Mouse (Mus musculus): Measurements from ENCODE around the gene Tmeff1. TPM values are rescaled to one million over a fixed set of nuclear protein-coding genes. Genes with fewer than 3 reads are reported as not detected.
A peak's percentile ranks its signal among the peaks of the same experiment; 100 is the strongest.

Tmeff1 gene
- total and polyA plus RNA-seq, 2 experiments from 2014 or later: 202 to 345 TPM

DNA sequence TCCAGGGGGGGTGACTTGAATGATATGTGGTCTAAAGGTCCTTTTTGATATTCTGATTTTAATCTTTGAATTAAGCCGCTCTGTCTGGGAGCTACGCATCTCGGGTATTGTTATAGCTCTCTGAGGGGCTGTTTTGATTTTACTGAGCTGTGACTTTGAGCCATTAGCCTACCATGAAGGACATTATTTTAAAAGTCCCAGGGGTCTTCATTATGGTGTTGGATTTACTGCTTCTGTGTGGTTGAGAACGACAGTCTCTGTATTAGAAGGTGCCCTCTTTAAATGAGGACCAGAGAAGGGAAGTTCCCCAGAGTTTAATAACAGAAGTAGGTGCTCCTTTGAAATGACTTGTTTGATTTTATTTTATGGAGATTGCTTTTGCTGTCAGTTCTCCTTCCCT, 69.1 kb downstream of the Tmeff1 start:
- Histone ChIP-seq H3K27ac (ENCODE audit: low read depth, low read length) (no peak overlapping the region), H3K36me3 (ENCODE audit: insufficient read depth) (peaks cover 40% of the 10 kb centered on the region), H3K9me3 (ENCODE audit: low read length) (no peaks in the 10 kb centered on the region), H3K4me2 (ENCODE audit: low read depth) (no peak overlapping the region), H3K4me1 (ENCODE audit: insufficient read depth) (no peaks in the 10 kb centered on the region), H3K27me3 (ENCODE audit: insufficient read depth, low read length) (no peaks in the 10 kb centered on the region), H3K9ac (no peak overlapping the region), H3K4me3 (ENCODE audit: low read depth, low read length) (no peak overlapping the region)
- no peak for TF ChIP-seq CTCF (IDR thresholded peaks at IDR 0.05; ENCODE audit: low read depth)
- ATAC-seq (no peak), DNase-seq (no peak)
- 81% methylated on average over 4 of the region's 4 CpGs for WGBS

DNA sequence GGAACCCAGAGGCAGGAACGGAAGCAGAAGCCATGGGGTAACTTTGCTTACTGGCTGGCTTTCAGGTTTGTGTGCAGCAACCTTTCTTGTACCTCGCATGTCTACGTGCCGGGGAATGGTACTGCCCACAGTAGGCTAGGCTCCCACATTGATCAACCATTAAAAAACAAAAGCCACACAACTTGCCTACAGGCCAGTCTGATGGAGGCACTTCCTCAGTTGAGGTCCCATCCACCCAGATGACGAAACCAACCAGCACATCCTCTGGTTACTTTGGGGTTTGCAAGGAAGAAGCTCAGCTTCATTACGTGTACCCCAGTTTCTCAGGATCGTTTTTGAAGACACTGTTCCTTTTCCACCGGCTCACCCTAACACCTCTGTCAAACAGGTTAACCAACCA, 71.6 kb downstream of the Tmeff1 start:
- Histone ChIP-seq H3K27me3 (ENCODE audit: insufficient read depth, low read length) (no peaks in the 10 kb centered on the region), H3K4me2 (ENCODE audit: low read depth) (no peak overlapping the region), H3K36me3 (ENCODE audit: insufficient read depth) (peaks cover 42% of the 10 kb centered on the region), H3K27ac (ENCODE audit: low read depth, low read length) (no peak overlapping the region), H3K9me3 (ENCODE audit: low read length) (no peaks in the 10 kb centered on the region), H3K9ac (no peak overlapping the region), H3K4me3 (ENCODE audit: low read depth, low read length) (no peak overlapping the region), H3K4me1 (ENCODE audit: insufficient read depth) (no peaks in the 10 kb centered on the region)
- no peak for TF ChIP-seq CTCF (IDR thresholded peaks at IDR 0.05; ENCODE audit: low read depth)
- ATAC-seq (no peak), DNase-seq (no peak)
- WGBS: 93% methylated on average over 8 of the region's 8 CpGs

DNA sequence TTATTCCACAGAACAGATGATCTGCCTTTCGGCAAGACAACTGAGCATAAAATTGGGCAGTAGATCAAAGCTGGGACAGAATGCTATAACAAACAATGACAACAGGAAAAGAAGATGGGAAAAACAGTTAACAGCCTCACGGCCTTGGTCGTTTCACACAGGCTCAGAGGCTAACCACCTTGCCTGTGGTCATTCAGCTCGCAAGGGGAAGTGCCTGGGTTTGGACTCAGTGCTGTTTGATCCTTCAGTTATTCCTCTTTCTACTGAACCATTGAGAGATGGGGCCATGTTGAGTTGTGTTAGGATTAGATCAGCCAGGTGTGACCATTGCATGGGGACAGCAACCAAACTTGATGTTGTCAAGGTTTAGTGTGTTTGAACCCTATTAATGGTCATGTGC, 75.2 kb downstream of the Tmeff1 start:
- no peak overlapping the region for H3K27ac ChIP-seq (ENCODE audit: low read depth, low read length)
- ATAC-seq (no peak), DNase-seq (no peak)
- no peaks in the 10 kb centered on the region for H3K4me1 ChIP-seq (ENCODE audit: insufficient read depth)
- no peaks in the 10 kb centered on the region for H3K9me3 ChIP-seq (ENCODE audit: low read length)
- no peak overlapping the region for H3K4me3 ChIP-seq (ENCODE audit: low read depth, low read length)
- no peaks in the 10 kb centered on the region for H3K27me3 ChIP-seq (ENCODE audit: insufficient read depth, low read length)
- no peak for TF ChIP-seq CTCF (IDR thresholded peaks at IDR 0.05; ENCODE audit: low read depth)
- WGBS: 76% methylated on average over 4 of the region's 4 CpGs
- H3K4me2 ChIP-seq (ENCODE audit: low read depth): no peak overlapping the region
- H3K36me3 ChIP-seq (ENCODE audit: insufficient read depth): peaks cover 46% of the 10 kb centered on the region
- H3K9ac ChIP-seq: no peak overlapping the region

DNA sequence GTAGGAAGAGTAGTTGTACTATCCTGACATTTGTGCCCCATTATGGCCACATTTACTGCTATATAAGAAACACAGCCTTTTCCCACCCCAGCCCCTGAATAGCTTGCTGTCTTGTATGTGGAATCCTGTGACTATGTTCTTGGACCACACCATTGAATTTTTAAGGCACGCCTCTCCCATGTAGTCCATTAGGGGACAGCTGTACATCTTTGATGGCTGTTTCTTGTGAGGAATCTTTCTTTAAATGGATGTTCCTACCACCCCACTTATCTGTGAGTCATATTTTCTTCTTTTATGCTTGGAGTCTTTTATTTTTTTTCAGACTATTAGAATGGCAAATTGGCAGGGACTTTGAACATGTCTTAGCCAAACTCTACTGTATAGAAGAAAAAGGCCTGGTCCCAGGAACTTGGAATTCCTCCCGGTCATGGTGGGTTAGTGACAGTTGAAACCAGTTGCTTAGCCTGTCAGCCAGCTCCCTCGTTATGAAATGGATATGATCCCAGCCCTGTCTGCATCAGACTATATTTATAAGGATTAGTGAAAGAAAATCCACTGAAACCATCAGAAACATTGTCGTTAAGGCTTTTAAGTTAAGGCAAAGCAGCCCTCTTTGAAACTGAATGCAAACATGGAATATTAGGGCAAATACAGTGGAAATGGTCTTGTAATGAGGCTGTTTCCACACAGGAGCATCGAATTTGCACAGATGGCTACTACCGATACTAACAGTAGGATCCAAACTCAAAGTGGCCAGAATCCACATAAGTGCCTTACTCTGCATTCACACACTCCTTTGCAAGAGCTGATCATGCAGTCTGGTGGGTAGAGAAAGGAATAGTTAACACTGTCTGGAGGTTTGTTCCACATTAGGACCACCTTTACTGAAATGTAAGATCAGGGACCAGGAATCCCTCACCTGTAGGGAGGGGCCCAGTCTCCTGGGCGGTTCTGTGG, 75.9 kb downstream of the Tmeff1 start:
- TF ChIP-seq CTCF (IDR thresholded peaks at IDR 0.05; ENCODE audit: low read depth): no peak
- no peaks in the 10 kb centered on the region for H3K9me3 ChIP-seq (ENCODE audit: low read length)
- no peaks in the 10 kb centered on the region for H3K27me3 ChIP-seq (ENCODE audit: insufficient read depth, low read length)
- no peak overlapping the region for H3K9ac ChIP-seq
- ATAC-seq (peak; percentile 74), DNase-seq (peak; percentile 52)
- no peak overlapping the region for H3K4me3 ChIP-seq (ENCODE audit: low read depth, low read length)
- H3K27ac ChIP-seq (ENCODE audit: low read depth, low read length): no peak overlapping the region
- peaks cover 49% of the 10 kb centered on the region for H3K36me3 ChIP-seq (ENCODE audit: insufficient read depth)
- H3K4me2 ChIP-seq (ENCODE audit: low read depth): no peak overlapping the region
- H3K4me1 ChIP-seq (ENCODE audit: insufficient read depth): no peaks in the 10 kb centered on the region
- 54% methylated on average over 7 of the region's 7 CpGs for WGBS

DNA sequence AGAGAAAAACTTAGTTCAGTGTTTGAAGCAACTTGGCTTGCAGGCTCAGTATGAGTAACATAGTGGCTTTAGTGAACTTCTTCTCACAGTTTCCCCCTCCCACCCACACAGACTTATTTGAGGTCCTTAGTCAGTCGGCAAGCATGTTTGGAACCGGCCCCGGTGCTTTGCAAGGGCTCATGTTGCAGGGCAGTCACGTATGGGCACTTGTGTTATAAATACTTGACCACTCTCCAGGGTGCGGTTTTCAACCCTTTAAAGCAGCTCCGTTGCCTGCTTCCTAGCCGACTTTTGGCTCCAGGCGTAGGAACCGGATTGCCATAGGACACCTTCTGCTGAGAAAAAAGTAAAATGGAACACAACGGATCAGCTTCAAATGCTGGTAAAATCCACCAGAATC, 78.3 kb downstream of the Tmeff1 start, which contains the start of gene Cavin4:
Cavin4 (plus strand) TSS at position 244 of the 400 bp plus-strand sequence.
- no peaks in the 10 kb centered on the region for H3K27me3 ChIP-seq (ENCODE audit: insufficient read depth, low read length)
- H3K36me3 ChIP-seq (ENCODE audit: insufficient read depth): peaks cover 41% of the 10 kb centered on the region
- H3K4me3 ChIP-seq (ENCODE audit: low read depth, low read length): no peak within 1 kb of the TSS
- TF ChIP-seq CTCF (IDR thresholded peaks at IDR 0.05; ENCODE audit: low read depth): no peak
- no peak for DNase-seq
- no peak within 1 kb of the TSS for H3K9ac ChIP-seq
- no peaks in the 10 kb centered on the region for H3K4me1 ChIP-seq (ENCODE audit: insufficient read depth)
- no peak for ATAC-seq
- no peak within 1 kb of the TSS for H3K27ac ChIP-seq (ENCODE audit: low read depth, low read length)
- 91% methylated on average over 10 of the region's 10 CpGs for WGBS
- no peaks in the 10 kb centered on the region for H3K9me3 ChIP-seq (ENCODE audit: low read length)
- H3K4me2 ChIP-seq (ENCODE audit: low read depth): no peak within 1 kb of the TSS

DNA sequence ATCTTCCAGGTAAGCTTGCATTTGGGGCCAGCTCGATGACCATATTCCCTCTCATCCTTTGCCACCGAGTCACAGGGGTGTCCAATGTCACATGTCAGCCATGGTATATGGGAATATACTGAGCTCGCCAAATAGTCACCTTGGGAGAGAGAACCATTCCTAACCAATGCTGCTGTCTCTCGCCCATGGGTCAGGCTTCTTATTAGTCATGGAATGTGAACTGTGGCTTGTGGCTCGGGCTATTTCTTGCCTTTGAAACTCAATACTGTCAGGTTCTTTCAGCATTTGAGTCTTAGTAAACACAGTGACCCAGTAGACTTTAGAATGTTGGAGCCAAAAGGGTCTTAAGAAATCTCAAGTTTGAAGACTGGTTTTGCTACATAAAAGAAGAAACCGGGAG, 79.0 kb downstream of the Tmeff1 start:
- no peak for ATAC-seq
- no peak for DNase-seq
- Histone ChIP-seq H3K36me3 (ENCODE audit: insufficient read depth) (peaks cover 36% of the 10 kb centered on the region), H3K4me2 (ENCODE audit: low read depth) (no peak overlapping the region), H3K9me3 (ENCODE audit: low read length) (no peaks in the 10 kb centered on the region), H3K4me3 (ENCODE audit: low read depth, low read length) (no peak overlapping the region), H3K9ac (no peak overlapping the region), H3K27me3 (ENCODE audit: insufficient read depth, low read length) (no peaks in the 10 kb centered on the region), H3K4me1 (ENCODE audit: insufficient read depth) (no peaks in the 10 kb centered on the region), H3K27ac (ENCODE audit: low read depth, low read length) (no peak overlapping the region)
- no peak for TF ChIP-seq CTCF (IDR thresholded peaks at IDR 0.05; ENCODE audit: low read depth)
- 95% methylated on average over 6 of the region's 6 CpGs for WGBS

DNA sequence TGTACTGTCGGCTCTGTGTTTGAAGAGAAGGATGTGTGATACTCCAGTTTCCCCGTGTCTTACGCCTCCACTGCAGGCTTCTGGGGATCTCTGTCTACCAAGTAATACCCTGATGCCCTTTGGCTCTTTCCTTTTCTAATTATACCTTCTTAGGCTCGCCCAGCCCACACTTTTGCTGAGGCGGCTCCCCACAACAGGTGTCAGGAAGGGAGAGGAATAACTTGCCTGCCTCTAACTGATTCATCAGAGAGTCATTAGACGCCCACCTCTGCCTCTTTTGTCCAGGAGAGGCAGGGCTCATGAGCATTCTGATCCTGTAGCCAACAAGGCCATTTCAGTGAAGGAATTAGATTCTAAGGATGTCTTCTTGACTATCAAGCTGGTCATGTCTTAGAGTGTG, 82.3 kb downstream of the Tmeff1 start:
- Histone ChIP-seq H3K4me3 (ENCODE audit: low read depth, low read length) (no peak overlapping the region), H3K9ac (no peak overlapping the region), H3K27me3 (ENCODE audit: insufficient read depth, low read length) (no peaks in the 10 kb centered on the region), H3K36me3 (ENCODE audit: insufficient read depth) (peaks cover 17% of the 10 kb centered on the region), H3K4me1 (ENCODE audit: insufficient read depth) (no peaks in the 10 kb centered on the region), H3K4me2 (ENCODE audit: low read depth) (no peak overlapping the region), H3K27ac (ENCODE audit: low read depth, low read length) (no peak overlapping the region), H3K9me3 (ENCODE audit: low read length) (no peaks in the 10 kb centered on the region)
- TF ChIP-seq CTCF (IDR thresholded peaks at IDR 0.05; ENCODE audit: low read depth): no peak
- 86% methylated on average over 6 of the region's 6 CpGs for WGBS
- DNase-seq: no peak
- no peak for ATAC-seq
